Mouse (Mus musculus) inflammation-experienced regulatory T-cells, adult 6 months (primary cell): ENCODE measurements around the gene Wbp2nl. TPM values are rescaled to one million over a fixed set of nuclear protein-coding genes. Genes with fewer than 3 reads are reported as not detected.
A peak's percentile ranks its signal among the peaks of the same experiment; 100 is the strongest.

Source experiments
- ATAC-seq: one replicate; pipeline ENCODE4 v1.8.0; 2017
- polyA plus RNA-seq, 3 experiments: library from polyadenylated mRNA; unstranded; fragments of 100-300 nt; shearing (Covaris generic); gene quantifications; one replicate each; pipeline ENCODE4 v1.2.1; 2017

Gene Wbp2nl
- polyA plus RNA-seq, 3 experiments from 2014 or later, result not detected

- no peak for ATAC-seq
Measured at GRCm38 (mm10) chr15:82322195-82322594, 23.4 kb downstream of the Wbp2nl start.

DNA sequence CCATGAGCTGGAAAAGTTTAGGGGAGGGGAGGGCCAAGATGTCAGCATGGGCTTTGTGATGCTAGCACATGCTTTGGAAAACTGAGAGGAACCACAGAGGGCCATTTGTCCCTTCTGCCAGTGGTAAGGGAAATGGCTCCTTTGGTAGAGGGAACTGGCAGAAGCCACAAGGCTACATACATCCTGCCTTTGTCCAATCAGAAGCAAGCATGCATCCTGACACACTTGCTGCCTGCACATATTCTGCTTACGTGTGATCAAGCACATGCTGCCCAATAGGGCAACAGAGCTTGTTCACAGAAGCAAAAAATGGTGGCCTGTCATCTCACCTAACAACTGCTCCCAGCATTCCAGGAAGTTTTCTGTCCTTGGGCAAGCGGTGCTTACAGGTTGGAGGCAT, 26.6 kb downstream of the Wbp2nl start:
- ATAC-seq, result peak; percentile 28

DNA sequence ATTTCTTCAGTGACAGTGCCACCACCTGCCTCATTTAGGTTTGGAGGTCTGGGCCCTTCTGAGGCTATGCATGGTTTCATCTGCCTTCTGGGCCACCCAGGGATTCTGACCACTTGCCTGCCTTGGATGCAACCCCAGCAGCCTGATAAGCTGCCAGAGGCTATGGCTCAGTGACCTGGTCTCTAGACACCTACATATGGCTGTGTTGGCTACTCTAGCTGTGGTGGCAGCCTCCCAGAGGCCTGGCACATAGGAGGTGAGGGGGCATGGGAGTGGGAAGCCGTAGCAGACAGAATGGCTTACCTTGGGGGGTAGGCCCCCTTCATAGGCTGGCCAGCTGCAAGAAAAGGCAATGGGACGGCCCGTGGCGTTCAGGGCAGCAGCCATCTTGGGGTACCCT, 36.4 kb downstream of the Wbp2nl start:
- ATAC-seq, result no peak

DNA sequence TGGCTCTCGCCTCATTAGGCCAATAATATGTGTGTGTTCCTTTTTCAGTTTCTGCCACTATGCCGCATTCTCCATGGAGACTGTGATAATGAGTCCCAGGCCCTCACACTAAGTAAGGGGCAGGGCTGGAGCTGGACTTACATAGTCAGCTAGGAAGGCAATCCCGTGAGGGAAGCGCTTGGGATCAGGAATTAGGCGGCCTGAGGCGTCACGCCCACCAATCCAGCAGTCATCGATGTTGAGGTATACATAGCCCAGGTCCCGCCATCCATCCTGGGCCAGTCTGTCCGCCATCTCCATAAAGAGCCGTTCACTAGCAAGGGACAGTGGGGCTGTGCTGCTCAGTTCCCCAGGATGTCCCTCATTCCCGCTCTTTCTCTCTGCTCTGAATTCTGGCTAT, 37.9 kb downstream of the Wbp2nl start:
- ATAC-seq, result no peak

GRCm38 (mm10) chr15:82337875-82338274, 39.1 kb downstream of the Wbp2nl start:
- no peak for ATAC-seq

- ATAC-seq, result peak; percentile 95
Measured at GRCm38 (mm10) chr15:82338593-82339112, 39.9 kb downstream of the Wbp2nl start, which contains the start of the genes Naga, Pheta2 and Smdt1. Naga (minus strand) TSS chr15:82338925. Pheta2 (plus strand) TSS chr15:82338942. Smdt1 (plus strand) TSS chr15:82338959.

- no peak for ATAC-seq
Measured at GRCm38 (mm10) chr15:82339150-82339549, 40.4 kb downstream of the Wbp2nl start.

- ATAC-seq, result no peak
Measured at GRCm38 (mm10) chr15:82339634-82340254, 41.0 kb downstream of the Wbp2nl start.

DNA sequence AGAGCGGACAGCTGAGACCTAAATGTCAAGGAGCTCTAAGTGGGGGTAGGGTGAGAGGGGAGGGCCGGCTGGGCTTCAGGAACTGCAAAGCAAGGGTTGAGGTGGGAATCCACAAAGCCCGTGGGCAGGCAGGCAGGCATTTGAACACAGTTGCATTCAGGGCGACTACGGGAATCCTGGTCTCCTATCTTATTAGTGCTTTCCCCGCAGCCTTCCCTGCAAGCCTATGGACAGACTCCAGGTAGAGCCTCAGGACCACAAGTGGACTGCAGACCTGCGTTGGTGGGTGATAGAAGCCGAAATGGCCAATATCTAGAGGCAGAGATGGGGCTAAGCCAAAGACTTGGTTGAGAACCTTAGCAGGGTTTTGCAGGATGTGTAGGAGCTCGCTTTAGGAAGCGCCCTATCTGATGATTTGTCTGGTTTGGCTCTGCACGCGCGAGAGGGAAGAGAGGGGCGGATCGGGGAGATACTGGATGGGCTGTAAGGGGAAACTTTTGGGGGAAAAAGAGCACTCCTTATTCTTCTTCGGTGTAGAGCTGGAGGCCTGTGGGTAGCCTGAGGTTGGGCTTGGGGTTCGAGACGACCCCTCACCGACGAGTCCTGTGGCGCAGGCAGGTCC, 41.8 kb downstream of the Wbp2nl start:
- no peak for ATAC-seq

DNA sequence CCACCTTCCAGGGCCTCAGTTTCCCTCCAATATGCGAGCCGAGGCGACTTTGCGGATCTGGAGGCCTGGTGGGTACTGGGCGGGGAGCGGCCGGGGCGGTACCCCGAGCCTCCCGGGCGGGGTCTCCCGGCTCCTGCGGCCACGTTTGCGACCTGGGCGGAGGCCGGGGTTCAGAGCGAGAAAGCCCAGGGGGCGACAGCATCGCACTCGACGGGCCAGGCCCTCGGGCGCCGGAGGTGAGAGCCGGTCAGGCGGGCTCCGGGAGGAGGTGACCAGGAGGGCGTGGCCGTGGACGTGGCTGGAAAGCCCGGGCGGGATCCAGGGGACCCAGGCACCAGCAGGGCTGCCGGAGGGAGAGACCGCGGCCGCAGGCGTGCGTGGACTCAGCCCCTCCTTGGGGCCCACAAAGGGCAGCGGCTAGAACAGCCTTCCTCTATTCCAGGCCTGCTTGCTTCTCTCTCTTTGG, 42.3 kb downstream of the Wbp2nl start:
- no peak for ATAC-seq

DNA sequence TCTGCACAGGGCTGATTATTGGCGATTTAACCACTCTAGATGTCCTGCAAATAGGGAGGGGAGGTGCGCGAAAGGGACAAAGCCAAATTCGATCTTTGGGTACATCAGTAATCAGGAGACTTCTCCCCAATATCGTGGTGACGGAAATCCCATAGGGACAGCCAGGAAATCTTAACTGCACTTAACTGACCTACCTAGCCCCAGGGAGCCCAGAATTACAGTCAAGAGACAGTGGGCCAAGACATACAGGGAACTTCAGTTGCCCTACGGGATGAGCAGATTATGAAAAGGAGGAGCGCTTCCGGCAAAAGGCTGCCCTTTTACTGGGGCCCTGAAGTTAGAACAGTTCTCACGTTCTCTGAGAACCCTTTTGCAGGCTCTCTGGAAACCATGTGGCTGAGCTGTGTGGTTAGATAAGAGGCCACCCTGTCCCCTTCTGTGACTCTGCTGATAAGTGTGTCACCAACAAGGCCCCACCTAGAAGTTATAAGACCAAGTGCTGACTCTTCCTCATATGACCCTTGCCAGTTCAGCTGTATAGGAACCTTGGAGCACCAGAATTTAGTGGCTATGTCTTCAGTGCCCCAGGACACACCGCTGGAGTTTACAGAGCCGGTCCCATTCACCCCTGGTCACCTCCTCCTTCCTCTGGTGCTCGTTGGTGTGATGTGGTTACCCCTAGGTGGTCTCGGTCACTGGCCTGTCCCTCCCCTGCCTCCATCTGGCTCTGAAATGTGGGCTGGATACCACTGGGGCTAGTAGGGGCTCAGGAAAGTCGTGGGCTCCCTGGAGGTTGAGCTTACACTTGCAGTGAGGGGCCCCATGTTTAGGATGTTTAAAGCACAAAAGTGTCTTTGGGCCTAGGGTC, 43.2 kb downstream of the Wbp2nl start:
- no peak for ATAC-seq

GRCm38 (mm10) chr15:82342543-82342935, 43.8 kb downstream of the Wbp2nl start:
- no peak for ATAC-seq

- no peak for ATAC-seq
Measured at GRCm38 (mm10) chr15:82343368-82344287, 44.9 kb downstream of the Wbp2nl start.

DNA sequence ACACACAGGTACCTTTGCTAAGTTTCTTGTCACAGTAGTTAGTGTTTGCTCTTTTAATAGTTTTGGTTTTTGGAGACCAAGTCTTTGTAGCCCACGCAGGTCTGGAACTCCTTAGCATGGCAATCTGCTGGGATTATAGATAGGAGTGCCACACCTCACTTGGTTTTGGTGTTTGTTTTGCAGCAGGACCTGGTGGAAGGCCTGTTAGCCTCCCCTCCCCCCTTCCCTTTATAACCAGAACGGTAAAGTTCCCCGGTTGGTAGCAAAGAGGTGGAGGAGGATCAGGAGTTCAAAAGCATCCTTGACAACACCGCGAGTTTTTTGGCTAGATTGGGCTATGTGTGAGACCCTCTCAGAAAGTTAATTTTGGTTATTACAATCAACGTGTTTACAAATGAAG, 46.2 kb downstream of the Wbp2nl start:
- no peak for ATAC-seq

- peak; percentile 90 for ATAC-seq
Measured at GRCm38 (mm10) chr15:82345820-82346470, 47.2 kb downstream of the Wbp2nl start.

DNA sequence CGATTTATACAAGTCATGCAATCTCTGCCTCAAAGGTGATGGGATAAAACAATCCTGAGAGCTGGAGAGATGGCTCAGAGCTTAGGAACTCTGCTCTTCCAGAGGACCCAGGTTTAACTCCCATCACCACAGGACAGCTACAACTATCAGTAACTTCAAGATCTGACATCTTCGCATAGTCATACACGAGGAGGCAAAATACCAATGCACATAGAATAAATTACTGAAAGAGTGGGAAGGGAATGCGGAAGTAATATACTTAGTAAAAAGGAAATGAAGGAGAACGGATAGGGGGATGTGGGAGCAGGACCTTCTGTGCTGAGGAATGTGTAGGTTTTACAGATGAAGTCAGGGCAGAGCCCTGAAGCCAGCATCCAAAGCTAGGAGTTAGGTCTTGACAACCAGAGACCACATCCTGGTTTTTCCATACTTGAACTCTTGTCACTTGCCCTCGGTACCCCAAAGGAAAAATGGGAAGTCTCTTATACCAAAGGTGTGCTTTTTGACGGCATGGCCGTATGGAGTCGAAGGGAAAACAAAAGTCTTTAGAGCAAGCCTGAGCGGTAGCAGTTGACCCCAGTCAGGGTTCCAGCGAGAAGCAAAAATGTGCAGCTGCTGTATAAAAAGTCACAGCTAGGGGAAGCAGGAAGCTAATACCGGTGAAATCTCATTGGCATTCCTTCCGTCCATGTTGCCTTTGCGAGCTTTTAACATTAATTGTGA, 48.0 kb downstream of the Wbp2nl start:
- ATAC-seq, result no peak

DNA sequence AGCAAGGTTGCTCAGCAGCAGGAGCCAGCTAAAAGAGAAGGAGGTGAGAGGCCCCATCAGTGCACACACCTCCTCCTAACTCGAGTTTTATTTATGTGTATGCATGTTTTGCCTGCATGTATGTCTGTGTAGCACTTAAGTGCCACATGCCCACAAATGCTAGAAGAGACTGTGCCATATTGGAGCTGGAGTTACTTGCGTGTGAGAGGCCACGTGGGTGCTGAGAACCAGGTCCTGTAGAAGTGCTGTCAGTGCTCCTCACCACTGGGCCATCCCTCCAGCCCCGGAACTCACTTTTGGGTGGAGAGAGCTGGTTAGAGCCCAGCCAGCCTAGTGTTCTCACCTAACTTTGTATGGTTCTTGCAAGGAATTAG, 48.5 kb downstream of the Wbp2nl start:
- ATAC-seq, result no peak

DNA sequence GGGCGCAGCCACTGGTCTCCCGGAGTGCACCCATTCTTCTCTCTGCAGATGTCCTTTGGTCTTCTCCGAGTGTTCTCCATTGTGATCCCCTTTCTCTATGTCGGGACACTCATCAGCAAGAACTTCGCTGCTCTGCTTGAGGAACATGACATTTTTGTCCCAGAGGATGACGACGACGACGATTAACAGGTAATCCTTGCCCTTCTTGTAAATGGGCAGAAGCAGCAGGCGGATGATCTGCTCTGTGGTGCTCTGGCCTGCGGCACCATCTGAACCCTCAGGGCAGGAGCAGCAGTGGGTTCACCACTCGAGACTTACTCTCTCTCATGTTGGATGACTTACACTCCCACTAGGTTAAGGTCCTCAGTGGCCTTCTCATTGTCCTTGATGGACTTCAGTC, 49.1 kb downstream of the Wbp2nl start:
- no peak for ATAC-seq

GRCm38 (mm10) chr15:82348258-82348998, 49.7 kb downstream of the Wbp2nl start:
- no peak for ATAC-seq

DNA sequence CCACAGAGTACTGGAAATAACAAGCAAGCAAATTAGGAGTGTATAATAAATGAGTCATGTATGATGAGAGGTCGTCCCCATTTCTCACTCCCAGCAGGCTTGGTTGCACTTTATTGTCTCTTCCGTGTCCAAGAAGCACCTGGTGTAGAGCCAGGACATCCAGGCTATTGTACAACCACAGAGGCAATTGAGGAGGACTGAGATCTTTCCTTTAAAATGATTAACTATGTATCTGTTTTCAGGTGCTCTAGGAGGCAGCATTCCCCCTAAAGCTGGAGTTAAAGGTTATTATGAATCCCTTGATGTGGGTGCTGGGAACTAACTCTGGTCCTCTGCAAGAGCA, 50.2 kb downstream of the Wbp2nl start:
- ATAC-seq, result no peak
